Mouse (Mus musculus) heart, postnatal 0 days (tissue): ENCODE measurements at regions not wholly inside any gene's neighbourhood (a gene's known extent, or its start where the extent isn't known, plus 50 kb on each side); places are given as distances from the start of the nearest gene placed in this dataset.

Experiments used
- CTCF ChIP-seq: IDR thresholded peaks from 2 replicates; pipeline ENCODE4 v1.5.1; 2016; ENCODE audit warnings: antibody characterized with exemption, control low read depth, low read depth
- EP300 ChIP-seq: IDR thresholded peaks from 2 replicates; pipeline ENCODE4 v1.6.1; 2016; ENCODE audit warnings: antibody characterized with exemption, low read depth

- TF ChIP-seq CTCF (no peak), EP300 (no peak)
Measured at GRCm38 (mm10) chr17:81930736-81931135, 192.6 kb upstream of the Slc8a1 start.
